Mouse (Mus musculus) c-Kit-positive CD71-positive TER-119-negative erythroid progenitor cells, embryonic 14.5 days (primary cell): ENCODE data around the gene Pde3a.

ENCODE experiments used
- DNase-seq: peaks from one replicate; pipeline ENCODE4 v3.0.0-alpha.2; 2013; ENCODE audit warnings: low read depth

Gene Pde3a

GRCm38 (mm10) chr6:141248691-141249584 lies at the start of gene Pde3a:
Pde3a (plus strand) TSS chr6:141249269.
- DNase-seq = no peak

GRCm38 (mm10) chr6:141200173-141200615 lies 48.9 kb upstream of the Pde3a start:
- DNase-seq = no peak

GRCm38 (mm10) chr6:141207531-141207930 lies 41.5 kb upstream of the Pde3a start:
- DNase-seq = no peak

GRCm38 (mm10) chr6:141208283-141208872 lies 40.7 kb upstream of the Pde3a start:
- DNase-seq = no peak

GRCm38 (mm10) chr6:141210021-141210420 lies 39.0 kb upstream of the Pde3a start:
- no peak for DNase-seq

- DNase-seq = no peak
These were observed 28.0 kb upstream of the Pde3a start for GRCm38 (mm10) chr6:141221081-141221480.

GRCm38 (mm10) chr6:141226851-141227657 lies 22.0 kb upstream of the Pde3a start:
- DNase-seq = no peak

- DNase-seq = no peak
These were observed 21.4 kb upstream of the Pde3a start for GRCm38 (mm10) chr6:141227658-141228005.

GRCm38 (mm10) chr6:141232756-141233382 lies 16.2 kb upstream of the Pde3a start:
- DNase-seq = no peak

- DNase-seq = no peak
These were observed 7.3 kb upstream of the Pde3a start for GRCm38 (mm10) chr6:141241809-141242208.

- DNase-seq = no peak
These were observed 4.0 kb upstream of the Pde3a start for GRCm38 (mm10) chr6:141245089-141245488.

- DNase-seq = no peak
These were observed 2.7 kb upstream of the Pde3a start for GRCm38 (mm10) chr6:141246391-141246790.

GRCm38 (mm10) chr6:141248081-141248480 lies 988 bp upstream of the Pde3a start:
- no peak for DNase-seq

GRCm38 (mm10) chr6:141249585-141250295 lies 671 bp downstream of the Pde3a start:
- DNase-seq = no peak

GRCm38 (mm10) chr6:141250296-141250629 lies 1.2 kb downstream of the Pde3a start:
- no peak for DNase-seq

- no peak for DNase-seq
These were observed 1.9 kb downstream of the Pde3a start for GRCm38 (mm10) chr6:141250984-141251383.

GRCm38 (mm10) chr6:141252520-141252919 lies 3.5 kb downstream of the Pde3a start:
- DNase-seq = no peak

- no peak for DNase-seq
These were observed 5.9 kb downstream of the Pde3a start for GRCm38 (mm10) chr6:141254956-141255355.

GRCm38 (mm10) chr6:141256896-141257295 lies 7.8 kb downstream of the Pde3a start:
- no peak for DNase-seq

GRCm38 (mm10) chr6:141257434-141258202 lies 8.5 kb downstream of the Pde3a start:
- no peak for DNase-seq

- no peak for DNase-seq
These were observed 16.2 kb downstream of the Pde3a start for GRCm38 (mm10) chr6:141265257-141265656.
